Mouse (Mus musculus) erythroblast, adult 5-6 weeks (primary cell): ENCODE measurements around the gene Parp2. TPM values are rescaled to one million over a fixed set of nuclear protein-coding genes. Genes with fewer than 3 reads are reported as not detected.
A peak's percentile ranks its signal among the peaks of the same experiment; 100 is the strongest.
"Not testable (repeated sequence)": the region's sequence is repeated elsewhere in the genome, so short reads cannot be mapped to it uniquely, and the experiment has no call there.

ENCODE experiments used
- ATAC-seq: replicated peaks from 2 replicates; pipeline ENCODE4 v1.8.0; 2016; ENCODE audit warnings: moderate number of reproducible peaks, mild to moderate bottlenecking, moderate TSS enrichment, inconsistent platforms; ENCODE audit not compliant: poor library complexity, low FRiP score, severe bottlenecking
- total RNA-seq, 2 experiments: library from RNA; stranded (forward) in 1 of 2; stranded (reverse) in 1 of 2; fragments of 150-400 nt in 1 of 2; fragments of 200-764, 138-1000 nt in 1 of 2; gene quantifications; 2 replicates each; pipeline versions ENCODE4 v1.2.3 to v1.2.4; 2015 to 2017; ENCODE audit warnings: low replicate concordance in 2 of 2

Gene Parp2
- total RNA-seq, 2 experiments from 2014 or later, result 15.8 to 44.7 TPM

DNA sequence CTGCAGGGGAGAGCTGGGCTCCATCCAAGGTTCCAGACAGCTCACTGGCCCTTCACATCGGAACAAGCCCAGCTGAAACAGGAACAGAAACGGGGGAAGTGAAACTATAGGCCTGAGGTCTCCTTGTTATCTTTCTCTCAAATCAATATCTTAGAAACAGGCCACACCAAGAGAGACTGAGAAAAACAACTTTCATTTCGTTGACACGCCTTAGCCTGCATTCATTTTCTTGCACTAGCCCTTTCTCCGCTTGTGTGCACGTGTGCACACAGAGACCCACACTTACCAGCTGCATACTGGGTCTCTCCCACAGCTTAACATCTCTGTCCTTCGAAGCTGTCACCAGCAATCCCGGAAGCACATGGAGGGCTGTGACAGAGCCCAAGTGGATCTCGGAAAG lies 16.6 kb downstream of the Parp2 start:
- ATAC-seq, result no peak

DNA sequence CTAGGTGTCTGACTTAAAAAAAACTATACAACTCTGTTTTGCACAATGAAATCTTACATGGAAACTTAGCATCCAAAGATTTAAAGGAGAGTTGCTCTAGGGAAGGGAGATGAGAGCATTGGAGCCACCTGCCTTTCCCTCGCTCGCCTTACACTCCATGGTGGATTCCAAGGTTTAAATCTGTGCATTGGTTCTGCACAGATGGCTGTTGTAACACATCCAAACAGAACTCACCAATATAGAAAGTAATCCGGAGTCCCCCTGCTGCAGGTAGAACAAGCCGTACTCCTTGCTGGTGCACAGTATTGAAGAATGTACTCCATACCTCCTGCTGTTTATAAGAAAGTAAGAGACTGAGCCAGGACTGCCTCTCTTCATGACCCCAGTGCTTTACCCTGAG lies 18.9 kb downstream of the Parp2 start:
- ATAC-seq, result no peak

GRCm38 (mm10) chr14:50829878-50830277 lies 22.2 kb downstream of the Parp2 start:
- no peak for ATAC-seq

GRCm38 (mm10) chr14:50833964-50834363 lies 26.3 kb downstream of the Parp2 start:
- ATAC-seq, result 0 out of 2 replicates have a peak, but pooled peaks have one; percentile 22

- ATAC-seq, result no peak
Observed at GRCm38 (mm10) chr14:50834435-50834834, 26.8 kb downstream of the Parp2 start.

DNA sequence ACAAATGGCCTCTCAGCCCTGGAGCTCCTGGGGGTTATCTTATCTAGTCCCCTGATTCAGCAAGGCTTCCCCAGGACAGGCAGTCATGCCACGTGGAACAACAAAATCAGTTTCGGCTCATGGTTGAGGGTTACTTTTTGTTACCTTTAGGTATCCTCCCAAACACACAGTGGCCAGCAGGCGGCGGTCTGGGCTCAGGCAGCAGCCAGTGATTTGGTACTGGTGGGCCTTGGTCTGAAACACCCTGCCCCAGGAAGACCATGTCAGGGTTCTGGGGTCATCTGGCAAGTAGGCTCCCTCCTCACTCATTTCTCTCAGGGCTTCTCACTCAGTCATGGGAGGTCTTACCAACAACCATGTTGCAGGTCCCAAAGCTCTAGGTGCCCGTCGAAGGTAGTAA lies 29.6 kb downstream of the Parp2 start:
- no peak for ATAC-seq

- ATAC-seq, result no peak
Observed at GRCm38 (mm10) chr14:50855788-50856187, 48.1 kb downstream of the Parp2 start.

DNA sequence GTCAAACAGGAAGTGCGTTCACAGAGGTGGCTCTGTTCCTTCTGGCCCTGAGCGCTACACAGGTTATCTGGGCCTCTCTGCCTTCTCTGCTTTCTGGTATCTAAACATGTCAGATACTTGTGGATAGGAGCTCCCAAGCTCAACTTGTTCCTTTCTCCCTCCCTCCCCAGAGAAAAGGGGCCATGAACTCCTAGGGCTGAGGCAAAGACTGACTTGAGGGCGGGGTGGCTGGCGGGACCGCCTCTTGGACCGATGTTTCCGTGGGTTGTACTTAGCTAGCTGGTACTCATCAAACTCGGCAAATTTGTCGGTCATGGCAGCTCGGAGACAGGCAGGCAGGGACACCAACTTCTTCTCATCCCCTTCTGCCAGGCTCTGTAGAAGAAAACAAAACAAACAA lies 55.0 kb downstream of the Parp2 start:
- ATAC-seq, result no peak

DNA sequence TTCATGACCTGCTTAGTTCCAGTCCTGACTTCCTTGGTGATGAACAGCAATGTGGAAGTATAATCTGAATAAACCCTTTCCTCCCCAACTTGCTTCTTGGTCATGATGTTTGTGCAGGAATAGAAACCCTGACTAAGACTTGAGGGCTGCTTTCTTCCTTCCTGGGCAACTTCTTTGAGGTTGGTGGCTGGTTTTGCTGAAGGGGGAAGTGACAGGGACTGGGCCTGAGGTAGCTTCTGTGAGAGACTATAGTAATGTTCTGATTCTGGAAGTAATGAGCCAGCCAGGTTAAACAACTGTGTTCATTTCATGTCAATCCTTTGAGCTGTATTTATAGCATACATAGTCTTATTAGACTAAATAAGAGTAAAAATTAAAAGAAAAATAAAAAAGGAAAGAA lies 57.4 kb downstream of the Parp2 start:
- ATAC-seq, result not testable (repeated sequence)

GRCm38 (mm10) chr14:50866966-50867365 lies 59.3 kb downstream of the Parp2 start:
- ATAC-seq, result no peak

GRCm38 (mm10) chr14:50868211-50868610 lies 60.6 kb downstream of the Parp2 start:
- ATAC-seq, result no peak

GRCm38 (mm10) chr14:50868656-50869055 lies 61.0 kb downstream of the Parp2 start:
- no peak for ATAC-seq

DNA sequence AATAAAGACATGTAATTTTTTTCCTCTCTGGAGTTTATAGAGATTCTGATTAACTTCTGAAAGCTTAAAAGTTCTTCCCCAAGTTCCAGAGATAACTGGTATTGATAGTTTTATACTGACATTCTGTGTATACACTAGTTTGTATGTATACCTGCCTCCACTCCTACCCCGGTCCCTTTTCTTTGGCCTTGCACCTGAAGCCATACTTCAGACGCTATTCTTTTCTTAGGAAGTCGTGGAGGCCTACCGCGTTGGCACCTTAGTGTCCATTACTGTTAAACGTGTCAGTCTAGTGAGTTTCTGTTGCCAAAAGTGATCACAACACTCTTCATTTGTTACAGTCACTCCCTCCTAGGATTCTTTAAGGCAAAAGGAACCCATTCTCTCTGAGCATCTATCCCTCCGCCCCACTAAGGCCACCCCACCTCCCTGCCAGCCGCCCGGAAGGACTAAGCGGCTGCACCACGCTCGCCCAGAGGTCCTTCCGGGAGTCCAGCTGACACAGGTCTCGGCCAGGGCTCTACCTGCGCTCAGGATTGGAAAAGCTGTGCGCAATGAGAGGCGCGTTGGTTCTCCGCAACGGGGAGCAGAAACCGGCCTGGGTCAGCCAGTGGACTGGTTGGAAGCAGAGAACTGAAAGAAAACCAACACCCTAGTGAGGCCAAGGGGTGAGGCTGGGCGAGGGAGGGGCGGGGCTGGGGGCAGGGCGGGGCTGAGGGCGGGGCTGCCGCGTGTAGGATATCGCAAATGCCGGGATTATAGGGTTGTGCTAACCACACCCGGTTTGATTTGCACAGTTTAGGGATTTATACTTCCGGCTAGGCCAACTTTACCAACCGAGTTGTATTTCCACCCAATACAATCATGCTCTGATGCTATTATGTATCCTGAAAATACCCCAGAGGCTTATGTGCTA lies 62.5 kb downstream of the Parp2 start, which contains the start of gene Tep1:
Tep1 (minus strand) TSS at position 672 of the 916 bp plus-strand sequence.
- ATAC-seq, result 0 out of 2 replicates have a peak, but pooled peaks have one; percentile 59

GRCm38 (mm10) chr14:50870805-50871143 lies 63.1 kb downstream of the Parp2 start:
- no peak for ATAC-seq

Other genes starting within 250 kb of the Parp2 start
- gene Olfr744, start 193.0 kb upstream of the Parp2 start, total RNA-seq (2015; ENCODE audit: low replicate concordance), result not detected in 2 replicates
- not detected in 2 replicates for gene Olfr744, start 193.0 kb upstream of the Parp2 start, total RNA-seq (2017; ENCODE audit: low replicate concordance)
- gene Olfr745, start 168.5 kb upstream of the Parp2 start, total RNA-seq (2015; ENCODE audit: low replicate concordance), result not detected in 2 replicates
- not detected in 2 replicates for gene Olfr745, start 168.5 kb upstream of the Parp2 start, total RNA-seq (2017; ENCODE audit: low replicate concordance)
- not detected in 2 replicates for gene Olfr746, start 160.8 kb upstream of the Parp2 start, total RNA-seq (2015; ENCODE audit: low replicate concordance)
- gene Olfr746, start 160.8 kb upstream of the Parp2 start, total RNA-seq (2017; ENCODE audit: low replicate concordance), result not detected in 2 replicates
- gene Olfr747, start 114.6 kb upstream of the Parp2 start, total RNA-seq (2015; ENCODE audit: low replicate concordance), result not detected in 2 replicates
- not detected in 2 replicates for gene Olfr747, start 114.6 kb upstream of the Parp2 start, total RNA-seq (2017; ENCODE audit: low replicate concordance)
- not detected in 2 replicates for gene Olfr748, start 100.5 kb upstream of the Parp2 start, total RNA-seq (2015; ENCODE audit: low replicate concordance)
- gene Olfr748, start 100.5 kb upstream of the Parp2 start, total RNA-seq (2017; ENCODE audit: low replicate concordance), result not detected in 2 replicates
- not detected in 2 replicates for gene Olfr749, start 62.7 kb upstream of the Parp2 start, total RNA-seq (2015; ENCODE audit: low replicate concordance)
- gene Olfr749, start 62.7 kb upstream of the Parp2 start, total RNA-seq (2017; ENCODE audit: low replicate concordance), result not detected in 2 replicates
- 1.2 and 7.7 TPM in 2 replicates for gene Ttc5, start 22.3 kb upstream of the Parp2 start, total RNA-seq (2015; ENCODE audit: low replicate concordance)
- gene Ttc5, start 22.3 kb upstream of the Parp2 start, total RNA-seq (2017; ENCODE audit: low replicate concordance), result 9.8 and 11.8 TPM in 2 replicates
- not detected in 2 replicates for gene Ccnb1ip1, start 109 bp upstream of the Parp2 start, total RNA-seq (2015; ENCODE audit: low replicate concordance)
- not detected in 2 replicates for gene Ccnb1ip1, start 109 bp upstream of the Parp2 start, total RNA-seq (2017; ENCODE audit: low replicate concordance)
- gene Tep1, start 62.7 kb downstream of the Parp2 start, total RNA-seq (2015; ENCODE audit: low replicate concordance), result 9.0 and 13.4 TPM in 2 replicates
- gene Tep1, start 62.7 kb downstream of the Parp2 start, total RNA-seq (2017; ENCODE audit: low replicate concordance), result 5.3 and 18.3 TPM in 2 replicates
- gene Klhl33, start 89.7 kb downstream of the Parp2 start, total RNA-seq (2015; ENCODE audit: low replicate concordance), result not detected in 2 replicates
- gene Klhl33, start 89.7 kb downstream of the Parp2 start, total RNA-seq (2017; ENCODE audit: low replicate concordance), result 0.14 TPM in 1 of 2 replicates, not detected in the other
- 6.5 and 19.2 TPM in 2 replicates for gene Osgep, start 117.1 kb downstream of the Parp2 start, total RNA-seq (2015; ENCODE audit: low replicate concordance)
- 13.0 and 13.4 TPM in 2 replicates for gene Osgep, start 117.1 kb downstream of the Parp2 start, total RNA-seq (2017; ENCODE audit: low replicate concordance)
- gene Apex1, start 117.1 kb downstream of the Parp2 start, total RNA-seq (2015; ENCODE audit: low replicate concordance), result 21.9 and 26.3 TPM in 2 replicates
- gene Apex1, start 117.1 kb downstream of the Parp2 start, total RNA-seq (2017; ENCODE audit: low replicate concordance), result 12.3 and 13.4 TPM in 2 replicates
- gene Pip4p1, start 123.0 kb downstream of the Parp2 start, total RNA-seq (2015; ENCODE audit: low replicate concordance), result 19.6 and 22.3 TPM in 2 replicates
- 18.0 and 21.5 TPM in 2 replicates for gene Pip4p1, start 123.0 kb downstream of the Parp2 start, total RNA-seq (2017; ENCODE audit: low replicate concordance)
- 357 and 415 TPM in 2 replicates for gene Pnp, start 123.2 kb downstream of the Parp2 start, total RNA-seq (2015; ENCODE audit: low replicate concordance)
- 529 and 542 TPM in 2 replicates for gene Pnp, start 123.2 kb downstream of the Parp2 start, total RNA-seq (2017; ENCODE audit: low replicate concordance)
- not detected in 2 replicates for gene Gm49342, start 136.7 kb downstream of the Parp2 start, total RNA-seq (2015; ENCODE audit: low replicate concordance)
- gene Gm49342, start 136.7 kb downstream of the Parp2 start, total RNA-seq (2017; ENCODE audit: low replicate concordance), result not detected in 2 replicates
- 161 and 174 TPM in 2 replicates for gene Pnp2, start 148.2 kb downstream of the Parp2 start, total RNA-seq (2015; ENCODE audit: low replicate concordance)
- 56.1 and 122 TPM in 2 replicates for gene Pnp2, start 148.2 kb downstream of the Parp2 start, total RNA-seq (2017; ENCODE audit: low replicate concordance)
- 1.3 TPM in 1 of 2 replicates, not detected in the other for gene Rnase10, start 199.9 kb downstream of the Parp2 start, total RNA-seq (2015; ENCODE audit: low replicate concordance)
- 0.85 TPM in 1 of 2 replicates, not detected in the other for gene Rnase10, start 199.9 kb downstream of the Parp2 start, total RNA-seq (2017; ENCODE audit: low replicate concordance)
- gene Rnase9, start 234.0 kb downstream of the Parp2 start, total RNA-seq (2015; ENCODE audit: low replicate concordance), result not detected in 2 replicates
- not detected in 2 replicates for gene Rnase9, start 234.0 kb downstream of the Parp2 start, total RNA-seq (2017; ENCODE audit: low replicate concordance)
- not detected in 2 replicates for gene Rnase11, start 242.3 kb downstream of the Parp2 start, total RNA-seq (2015; ENCODE audit: low replicate concordance)
- gene Rnase11, start 242.3 kb downstream of the Parp2 start, total RNA-seq (2017; ENCODE audit: low replicate concordance), result not detected in 2 replicates
- gene Rnase12, start 249.8 kb downstream of the Parp2 start, total RNA-seq (2015; ENCODE audit: low replicate concordance), result 5.4 TPM in 1 of 2 replicates, not detected in the other
- gene Rnase12, start 249.8 kb downstream of the Parp2 start, total RNA-seq (2017; ENCODE audit: low replicate concordance), result 3.1 TPM in 1 of 2 replicates, not detected in the other